In the genomic region with DNA sequence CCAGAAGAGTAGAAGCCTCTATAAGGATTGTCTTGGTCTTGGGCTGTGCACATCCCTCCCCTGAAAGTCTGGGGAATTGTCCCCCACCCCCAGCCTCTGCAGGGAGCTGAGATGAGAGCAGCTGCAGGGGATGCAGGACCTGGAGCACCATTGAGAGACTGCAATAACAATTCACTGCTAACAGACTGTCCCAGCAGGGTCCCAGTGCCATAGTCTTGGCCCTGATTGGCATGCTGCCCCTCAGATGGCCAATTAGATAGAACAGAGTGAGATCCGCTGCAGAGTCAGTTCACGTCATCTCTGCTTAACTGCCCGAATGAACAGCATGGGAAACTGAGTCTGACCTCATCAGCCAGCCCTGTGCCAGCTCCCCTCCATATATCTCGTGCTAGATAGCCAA, we compare ENCODE assay signal across 15 mouse cellular contexts.
A peak's percentile ranks its signal among the peaks of the same experiment; 100 is the strongest.
DNase-seq lines count a peak whose midpoint lies in the region; ATAC-seq and TF ChIP-seq lines count a peak whose summit lies in the region.
"Had no signal": no experiment of that assay in that cellular context is flagged by ENCODE, and none has a peak within 500 bp of the region (broad histone marks: within the 10 kb centered on the region; RNA-seq: fewer than 3 reads in every experiment).

No protein-coding gene starts in this region.

- no peaks in the 10 kb centered on the region for H3K36me3 ChIP-seq in hindbrain, embryonic 11.5 days (ENCODE audit: control insufficient read depth, insufficient read depth, low read length)
- H3K36me3 ChIP-seq in hindbrain, embryonic 10.5 days, result no peaks in the 10 kb centered on the region
- H3K36me3 ChIP-seq in forebrain, embryonic 12.5 days (replicated peaks), result no peaks in the 10 kb centered on the region
- no peaks in the 10 kb centered on the region for H3K36me3 ChIP-seq in hindbrain, postnatal 0 days (ENCODE audit: insufficient read depth, low read length)
- no peaks in the 10 kb centered on the region for H3K36me3 ChIP-seq in kidney, adult 2 months (ENCODE audit: control insufficient read depth, insufficient read depth, low read length)

- DNase-seq in hindbrain, embryonic 11.5 days (ENCODE audit: low spot score), result no peak
- no peak for DNase-seq in hindbrain, embryonic 10.5 days (ENCODE audit: low spot score)
- peak; percentile 35 to 57 for DNase-seq in cerebellum, adult 2 months
- DNase-seq in hindbrain, postnatal 0 days (ENCODE audit: low spot score), result peak; percentile 77
- DNase-seq in gastrocnemius, postnatal 36 days, result no peak
- no peak for DNase-seq in kidney, adult 2 months
- DNase-seq in embryo, embryonic 10.5 days (ENCODE audit: low spot score), result no peak
- DNase-seq: adrenal gland, postnatal 25 days; kidney, postnatal 14 days; right cerebral cortex, postnatal 25 days; thymus, adult 2 months had no signal

- H3K4me2 ChIP-seq in hindbrain, embryonic 11.5 days (replicated peaks; ENCODE audit: low read depth, low read length), result no peak overlapping the region
- no peak overlapping the region for H3K4me2 ChIP-seq in forebrain, embryonic 12.5 days
- no peak overlapping the region for H3K4me2 ChIP-seq in hindbrain, postnatal 0 days (ENCODE audit: low read depth, low read length)
- H3K4me2 ChIP-seq: heart, embryonic 11.5 days; lung, embryonic 14.5 days had no signal

- no peak overlapping the region for H3K27ac ChIP-seq in hindbrain, embryonic 11.5 days (ENCODE audit: low read depth, low read length)
- H3K27ac ChIP-seq in hindbrain, embryonic 10.5 days, result no peak overlapping the region
- no peak overlapping the region for H3K27ac ChIP-seq in cerebellum, adult 2 months (ENCODE audit: insufficient read depth, low read length)
- H3K27ac ChIP-seq in forebrain, embryonic 12.5 days, result no peak overlapping the region
- H3K27ac ChIP-seq in hindbrain, postnatal 0 days, result peak overlapping the region; percentile 32
- H3K27ac ChIP-seq in kidney, adult 2 months (ENCODE audit: insufficient read depth, low read depth, low read length), result no peak overlapping the region
- H3K27ac ChIP-seq: left cerebral cortex, adult 2 months had no signal

- intact Hi-C loops in gastrocnemius, postnatal 36 days (cut with DNase I), result no loop called here

- no peaks in the 10 kb centered on the region for H3K4me1 ChIP-seq in hindbrain, embryonic 11.5 days (replicated peaks; ENCODE audit: control insufficient read depth, insufficient read depth, low read length)
- H3K4me1 ChIP-seq in hindbrain, embryonic 10.5 days (replicated peaks), result peaks cover 46% of the 10 kb centered on the region
- peaks cover 5% of the 10 kb centered on the region for H3K4me1 ChIP-seq in cerebellum, adult 2 months (ENCODE audit: control insufficient read depth, insufficient read depth, low read length)
- peaks cover 37% of the 10 kb centered on the region for H3K4me1 ChIP-seq in forebrain, embryonic 12.5 days
- H3K4me1 ChIP-seq in hindbrain, postnatal 0 days (ENCODE audit: insufficient read depth, low read length), result peaks cover 12% of the 10 kb centered on the region
- H3K4me1 ChIP-seq in kidney, adult 2 months (ENCODE audit: control insufficient read depth, insufficient read depth, low read length), result no peaks in the 10 kb centered on the region

- peak; percentile 66 for ATAC-seq in hindbrain, embryonic 11.5 days (ENCODE audit: low FRiP score)
- ATAC-seq in forebrain, embryonic 12.5 days (ENCODE audit: low FRiP score), result peak; percentile 53; the same call in 1 of the 2 replicates
- ATAC-seq in hindbrain, postnatal 0 days, result peak; percentile 84

- no peak overlapping the region for H3K4me3 ChIP-seq in hindbrain, embryonic 11.5 days (ENCODE audit: low read depth, low read length)
- H3K4me3 ChIP-seq in hindbrain, embryonic 10.5 days, result no peak overlapping the region
- no peak overlapping the region for H3K4me3 ChIP-seq in cerebellum, adult 2 months (replicated peaks; ENCODE audit: insufficient read depth, low read depth, low read length)
- H3K4me3 ChIP-seq in forebrain, embryonic 12.5 days (replicated peaks), result no peak overlapping the region
- H3K4me3 ChIP-seq in hindbrain, postnatal 0 days (ENCODE audit: low read length), result no peak overlapping the region
- no peak overlapping the region for H3K4me3 ChIP-seq in kidney, adult 2 months (ENCODE audit: insufficient read depth, low read depth, low read length)
- H3K4me3 ChIP-seq: left cerebral cortex, adult 2 months had no signal

- no peak for TF ChIP-seq CTCF in cerebellum, adult 2 months (IDR thresholded peaks at IDR 0.05; ENCODE audit: borderline replicate concordance, insufficient read depth, low read depth, low read length)
- no peak for TF ChIP-seq CTCF in hindbrain, postnatal 0 days (IDR thresholded peaks at IDR 0.05; ENCODE audit: low read depth)
- no peak for TF ChIP-seq CTCF in kidney, adult 2 months (conservative IDR thresholded peaks at IDR 0.05; ENCODE audit: insufficient read depth, insufficient read length, low read depth, low read length)

- no peak for TF ChIP-seq POLR2A in cerebellum, adult 2 months (IDR thresholded peaks at IDR 0.05; ENCODE audit: borderline replicate concordance, insufficient read depth, low read length)
- no peak for TF ChIP-seq POLR2A in kidney, adult 2 months (IDR thresholded peaks at IDR 0.05; ENCODE audit: low read depth, low read length)

- WGBS in hindbrain, embryonic 11.5 days, result 59% methylated on average over 4 of the region's 4 CpGs
- WGBS in hindbrain, embryonic 10.5 days, result 56% methylated on average over 4 of the region's 4 CpGs
- WGBS in cerebellum, adult 2 months, result 27% methylated on average over 4 of the region's 4 CpGs
- WGBS in forebrain, embryonic 12.5 days, result 38% methylated on average over 4 of the region's 4 CpGs
- 42% methylated on average over 4 of the region's 4 CpGs for WGBS in hindbrain, postnatal 0 days
- 68% methylated on average over 4 of the region's 4 CpGs for WGBS in kidney, adult 2 months

- H3K27me3 ChIP-seq in hindbrain, embryonic 11.5 days (ENCODE audit: control insufficient read depth, insufficient read depth, low read length), result no peaks in the 10 kb centered on the region
- H3K27me3 ChIP-seq in hindbrain, embryonic 10.5 days (ENCODE audit: insufficient read depth, poor library complexity, severe bottlenecking), result peaks cover 17% of the 10 kb centered on the region
- H3K27me3 ChIP-seq in cerebellum, adult 2 months (ENCODE audit: control insufficient read depth, insufficient read depth, low read length), result no peaks in the 10 kb centered on the region
- H3K27me3 ChIP-seq in forebrain, embryonic 12.5 days, result no peaks in the 10 kb centered on the region; the same call in 1 of the 2 replicates
- H3K27me3 ChIP-seq in hindbrain, postnatal 0 days (ENCODE audit: insufficient read depth, low read length), result no peaks in the 10 kb centered on the region
- H3K27me3 ChIP-seq in kidney, adult 2 months (replicated peaks; ENCODE audit: control insufficient read depth, insufficient read depth, low read length), result no peaks in the 10 kb centered on the region

- no peak overlapping the region for H3K9ac ChIP-seq in hindbrain, embryonic 11.5 days (ENCODE audit: low read depth, low read length)
- H3K9ac ChIP-seq in forebrain, embryonic 12.5 days, result no peak overlapping the region
- no peak overlapping the region for H3K9ac ChIP-seq in hindbrain, postnatal 0 days (replicated peaks; ENCODE audit: low read length)
- H3K9ac ChIP-seq: lung, embryonic 14.5 days had no signal

- H3K9me3 ChIP-seq in hindbrain, embryonic 11.5 days (ENCODE audit: control insufficient read depth, low read length), result no peaks in the 10 kb centered on the region
- H3K9me3 ChIP-seq in hindbrain, embryonic 10.5 days, result no peaks in the 10 kb centered on the region
- no peaks in the 10 kb centered on the region for H3K9me3 ChIP-seq in forebrain, embryonic 12.5 days
- H3K9me3 ChIP-seq in hindbrain, postnatal 0 days (ENCODE audit: low read length), result no peaks in the 10 kb centered on the region

Comparison
In these comparisons a context has a peak if more than half of its experiments do, and no peak if none do; other contexts are left out.
1. DNase-seq: peak in cerebellum, adult 2 months (2 of 2) and hindbrain, postnatal 0 days (single experiment); none in hindbrain, embryonic 11.5 days (single experiment), hindbrain, embryonic 10.5 days (single experiment), gastrocnemius, postnatal 36 days (0 of 2), kidney, adult 2 months (single experiment) and embryo, embryonic 10.5 days (single experiment).
2. Peak in every context shown above with its lines, with median percentiles within 50 percentile points of each other: ATAC-seq.